Mouse (Mus musculus) heart, postnatal 4 days (tissue): ENCODE data around the gene Gper1. TPM values are rescaled to one million over a fixed set of nuclear protein-coding genes. Genes with fewer than 3 reads are reported as not detected.
A peak's percentile ranks its signal among the peaks of the same experiment; 100 is the strongest.

Experiments used
- DNase-seq: peaks from one replicate; pipeline ENCODE4 v3.0.0; 2021
- total RNA-seq, 2 experiments: library from RNA; stranded (reverse); gene quantifications; 2 replicates each; pipeline ENCODE4 v1.2.3; 2021

The Gper1 gene
- total RNA-seq, 2 experiments from 2014 or later, result 1.8 to 2.3 TPM

GRCm38 (mm10) chr5:139411665-139412314 lies 11.2 kb upstream of the Gper1 start:
- no peak for DNase-seq

GRCm38 (mm10) chr5:139413545-139413944 lies 9.4 kb upstream of the Gper1 start:
- DNase-seq, result no peak

DNA sequence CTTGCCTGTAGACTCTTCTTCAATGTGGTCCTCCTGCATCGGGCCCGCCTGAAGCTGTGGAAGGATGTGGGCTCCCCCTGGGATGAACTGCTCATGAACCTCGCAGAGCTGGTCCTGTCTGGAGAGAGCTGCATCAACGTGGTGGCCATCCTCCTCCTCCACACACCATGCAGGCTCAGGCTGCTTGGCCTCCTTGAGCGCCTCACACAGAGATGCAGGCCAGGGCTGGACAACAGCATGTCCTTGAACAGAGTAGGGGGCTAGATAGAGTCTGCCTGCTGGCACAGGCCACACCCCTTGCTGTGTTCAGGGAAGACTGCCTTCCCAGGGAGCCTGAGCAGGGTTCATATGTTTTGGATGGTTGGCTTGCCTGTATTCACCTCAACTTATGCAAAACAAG lies 8.0 kb upstream of the Gper1 start:
- DNase-seq, result no peak

GRCm38 (mm10) chr5:139416942-139417341 lies 6.0 kb upstream of the Gper1 start:
- DNase-seq, result no peak

DNA sequence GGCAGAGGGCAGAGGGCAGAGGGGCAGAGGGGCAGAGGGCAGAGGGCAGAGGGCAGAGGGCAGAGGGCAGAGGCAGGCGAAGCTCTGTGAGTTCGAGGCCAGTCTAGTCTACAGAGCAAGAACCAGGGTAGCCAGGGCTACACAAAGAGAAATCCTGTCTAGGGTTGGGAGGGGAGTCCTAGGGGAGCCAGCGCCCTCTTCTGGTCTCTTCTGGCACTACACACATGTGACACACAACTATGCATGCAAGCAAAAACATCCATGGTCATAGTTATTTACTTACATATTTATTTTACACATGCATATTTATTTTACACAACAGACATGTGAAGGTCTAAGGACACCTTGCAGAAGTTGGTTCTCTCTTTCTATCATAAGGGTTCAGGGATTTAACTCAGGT lies 5.5 kb upstream of the Gper1 start:
- no peak for DNase-seq

DNA sequence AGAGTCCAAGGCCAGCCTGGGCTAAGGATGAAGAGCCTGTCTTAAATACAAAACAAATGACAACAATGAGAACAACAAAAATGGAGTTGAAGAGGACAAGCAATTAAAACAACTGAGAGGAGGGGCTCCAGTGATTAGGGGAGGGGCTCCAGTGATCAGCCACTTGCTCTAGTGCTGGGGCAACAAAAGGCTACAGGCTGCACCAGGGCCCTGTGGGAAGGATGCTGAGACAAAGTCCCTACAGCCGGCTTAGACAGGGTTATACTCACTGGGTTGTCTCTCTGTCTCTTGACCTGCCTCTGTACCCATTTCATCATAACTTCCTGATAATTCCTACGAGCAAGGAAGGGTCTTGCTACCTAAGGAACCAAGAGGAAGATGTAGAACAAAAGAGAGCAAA lies 4.8 kb upstream of the Gper1 start:
- DNase-seq, result no peak

- no peak for DNase-seq
Observed at GRCm38 (mm10) chr5:139418633-139419032, 4.3 kb upstream of the Gper1 start.

DNA sequence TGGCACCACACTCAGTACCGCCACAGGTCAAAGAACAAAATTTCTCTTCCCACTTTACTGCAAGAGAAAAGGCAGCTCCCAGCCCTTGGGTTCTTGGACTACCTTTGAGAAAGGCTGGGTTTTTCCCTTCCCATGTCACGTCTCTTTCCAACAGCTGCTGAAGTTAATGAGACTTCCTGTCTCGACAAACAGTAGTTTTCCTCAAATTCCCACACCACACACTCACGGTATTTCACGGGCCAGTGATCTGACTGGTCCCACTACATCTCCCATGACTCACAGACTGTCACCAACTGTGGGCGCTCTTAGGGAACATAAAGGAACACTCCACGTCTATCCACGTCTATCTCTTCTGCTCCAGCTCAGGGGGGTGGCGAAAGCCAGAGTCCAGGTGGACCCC lies 2.2 kb downstream of the Gper1 start:
- no peak for DNase-seq

DNA sequence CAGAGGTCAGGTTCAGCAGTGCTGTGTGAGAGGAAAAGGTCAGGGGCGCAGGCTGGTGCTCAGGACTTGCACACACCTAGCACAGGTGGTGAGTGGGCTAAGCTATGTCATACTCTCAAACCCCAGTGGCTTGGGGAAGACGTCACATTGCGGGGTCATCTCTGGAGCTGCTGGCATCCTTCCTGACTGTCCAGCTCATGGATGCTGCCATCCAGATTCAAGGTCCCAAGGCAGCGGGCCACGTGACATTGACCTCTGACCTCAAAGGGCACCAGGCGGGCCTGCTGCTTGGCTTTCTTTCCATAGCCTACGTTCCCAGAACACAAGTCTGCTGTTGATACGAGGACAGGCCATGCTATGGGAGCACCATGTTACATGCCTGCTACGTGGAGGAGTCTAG lies 4.0 kb downstream of the Gper1 start:
- no peak for DNase-seq

DNA sequence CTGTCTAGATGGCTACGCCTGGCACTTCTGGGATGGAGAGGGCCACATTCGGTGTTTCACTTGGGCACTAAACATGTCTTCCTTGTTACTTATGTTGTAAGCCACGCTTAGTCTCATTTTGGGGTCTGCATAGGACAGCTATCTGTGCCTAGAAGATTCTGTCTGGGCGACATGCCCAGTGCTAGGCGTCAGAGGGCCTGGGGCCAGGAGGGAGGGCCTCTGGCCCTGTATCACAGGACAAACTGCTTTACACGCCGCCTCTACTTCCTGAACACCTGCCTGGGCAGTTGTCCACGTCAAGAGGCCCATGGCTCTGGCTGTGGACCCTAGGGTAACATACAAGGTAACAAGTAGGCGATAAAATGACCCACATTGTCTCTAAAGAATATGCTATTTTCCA lies 5.0 kb downstream of the Gper1 start:
- DNase-seq, result peak; percentile 72

DNA sequence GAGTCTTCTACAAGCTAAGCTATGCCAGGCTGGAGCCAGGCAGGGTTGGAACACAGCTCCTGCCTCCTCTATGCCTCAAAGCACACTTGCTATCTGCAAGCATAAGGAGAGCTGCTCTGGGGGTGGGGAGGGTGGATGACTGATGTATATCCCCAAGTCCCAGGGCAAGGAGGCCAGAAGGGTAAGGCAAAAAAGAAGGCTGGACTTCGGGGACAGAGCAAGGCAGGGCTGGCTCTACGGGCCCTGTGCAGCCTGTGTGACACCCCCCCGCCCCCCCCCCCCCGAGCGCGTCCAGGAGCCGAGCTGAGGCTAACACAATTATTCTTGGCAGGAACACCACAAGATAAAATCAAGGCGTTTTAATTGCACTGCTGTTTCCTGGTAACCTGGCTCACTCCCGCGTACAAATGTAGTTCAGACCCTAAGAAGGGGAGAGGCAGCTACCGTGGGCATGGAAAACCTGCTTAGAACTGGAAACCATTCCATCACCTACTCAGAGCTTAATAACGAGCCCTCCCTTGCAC lies 6.9 kb downstream of the Gper1 start:
- DNase-seq, result no peak

- no peak for DNase-seq
Observed at GRCm38 (mm10) chr5:139432333-139432732, 9.4 kb downstream of the Gper1 start.

DNA sequence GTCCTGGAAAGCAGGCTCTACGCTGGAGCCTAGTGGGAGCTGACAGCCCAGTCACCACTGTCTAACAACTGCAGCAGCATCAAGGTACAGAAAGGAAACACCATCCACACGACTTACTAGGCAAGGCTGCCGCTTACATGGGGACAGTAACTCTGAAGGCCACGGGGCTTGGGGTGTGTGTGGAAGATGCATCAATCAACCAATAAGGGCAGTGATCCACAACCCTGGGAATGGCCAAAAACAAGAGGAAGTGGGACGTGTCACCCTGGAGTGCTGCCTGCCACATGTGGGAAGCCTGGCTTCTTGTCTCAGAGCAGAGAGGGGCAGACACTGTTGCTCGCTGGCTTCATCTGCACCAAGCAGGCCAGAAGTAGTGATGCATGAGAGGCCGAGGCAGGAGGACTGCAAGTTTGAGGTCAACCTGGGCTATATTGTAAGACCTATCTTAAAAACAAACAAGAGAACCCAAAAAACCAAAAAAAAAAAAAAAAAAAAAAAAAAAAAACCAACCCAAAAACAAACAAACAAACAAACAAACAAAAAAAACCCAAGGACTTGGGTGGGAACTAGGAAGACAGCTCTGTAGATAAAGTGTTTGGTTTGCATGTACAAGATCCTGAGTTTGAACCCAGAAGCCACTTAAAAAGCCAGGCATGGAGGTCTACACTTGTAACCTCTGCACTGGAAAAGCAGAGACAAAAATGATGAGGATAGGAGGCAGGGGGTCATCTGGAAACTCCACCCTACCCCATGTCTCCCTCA lies 10.0 kb downstream of the Gper1 start:
- no peak for DNase-seq

- DNase-seq, result no peak
Observed at GRCm38 (mm10) chr5:139433842-139434568, 11.1 kb downstream of the Gper1 start.

- DNase-seq, result no peak
Observed at GRCm38 (mm10) chr5:139434940-139435339, 12.0 kb downstream of the Gper1 start.

DNA sequence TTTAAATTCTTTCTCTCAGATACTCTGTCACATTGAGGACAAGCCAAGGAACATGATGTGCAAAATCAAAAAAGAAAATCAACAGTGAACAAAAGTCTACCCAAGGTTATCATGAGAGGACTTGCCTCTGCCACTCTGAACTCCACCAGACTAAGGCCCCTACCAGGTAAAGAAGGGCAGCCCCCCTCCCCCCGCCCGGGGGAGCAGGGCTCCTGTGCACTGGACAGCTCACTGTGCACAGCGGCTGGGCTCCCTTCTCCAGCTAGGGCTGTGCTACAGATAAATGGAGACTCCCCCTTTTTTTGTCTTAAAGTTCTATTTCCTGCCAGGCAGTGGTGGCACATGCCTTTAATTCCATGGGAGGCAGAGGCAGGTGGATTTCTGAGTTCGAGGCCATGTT lies 14.8 kb downstream of the Gper1 start:
- no peak for DNase-seq

GRCm38 (mm10) chr5:139438440-139438839 lies 15.5 kb downstream of the Gper1 start:
- no peak for DNase-seq

DNA sequence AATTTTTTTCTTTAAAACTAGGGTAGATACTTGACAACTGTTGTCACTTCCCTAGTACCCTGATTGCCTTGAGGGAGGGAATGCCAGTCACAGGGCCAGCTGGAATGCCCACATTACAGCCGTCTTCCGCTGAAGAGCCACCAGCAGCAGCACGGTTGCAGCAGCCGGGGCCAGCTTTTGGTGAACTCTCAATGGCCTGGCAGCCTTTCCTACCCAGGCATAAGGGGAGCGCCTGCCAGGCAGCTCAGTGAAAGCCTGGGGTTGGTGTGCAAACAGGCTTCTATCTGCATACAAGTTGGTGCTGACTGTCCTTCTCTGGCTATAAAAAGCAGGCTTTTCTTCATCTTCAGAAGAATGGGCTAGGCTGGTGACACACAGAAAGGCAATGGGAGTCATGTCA lies 17.5 kb downstream of the Gper1 start:
- DNase-seq, result peak; percentile 43

DNA sequence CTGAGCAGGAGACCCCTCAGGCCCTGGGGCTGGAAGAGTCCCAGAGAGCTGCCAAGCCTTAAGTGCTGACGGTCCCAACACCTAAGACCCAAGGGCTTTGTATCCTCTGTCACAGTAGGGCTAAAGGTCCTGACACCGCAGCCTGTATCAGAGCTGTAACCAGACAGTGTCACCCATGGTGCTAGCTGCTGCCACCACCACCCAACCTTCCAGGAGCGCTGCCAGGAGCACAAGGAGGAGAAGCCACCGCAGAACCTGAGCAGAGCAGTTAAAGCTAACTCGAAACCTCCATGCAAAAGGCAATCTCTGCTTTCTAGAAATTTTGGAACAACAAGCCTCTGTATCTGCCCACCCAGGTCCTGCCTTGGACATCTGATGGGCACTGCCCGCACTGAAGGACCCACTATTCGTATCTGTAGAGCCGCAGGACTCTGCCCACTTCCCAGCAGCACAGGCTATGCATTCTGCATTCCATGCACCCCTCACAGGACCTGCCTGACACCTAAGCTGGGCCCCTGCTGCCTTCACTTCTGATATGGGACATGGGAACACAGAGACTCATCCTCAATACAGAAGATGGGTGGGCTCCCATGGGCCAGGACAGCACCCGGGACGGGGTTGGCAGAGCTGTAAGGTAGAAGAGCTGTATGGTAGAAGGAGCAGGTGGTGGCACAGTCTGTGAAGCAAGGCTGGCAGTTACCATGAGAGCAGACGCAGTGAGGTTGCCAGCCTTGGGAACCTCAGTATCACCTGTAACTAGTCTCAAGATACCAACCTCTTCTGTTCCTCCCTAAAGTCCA lies 18.2 kb downstream of the Gper1 start:
- no peak for DNase-seq

DNA sequence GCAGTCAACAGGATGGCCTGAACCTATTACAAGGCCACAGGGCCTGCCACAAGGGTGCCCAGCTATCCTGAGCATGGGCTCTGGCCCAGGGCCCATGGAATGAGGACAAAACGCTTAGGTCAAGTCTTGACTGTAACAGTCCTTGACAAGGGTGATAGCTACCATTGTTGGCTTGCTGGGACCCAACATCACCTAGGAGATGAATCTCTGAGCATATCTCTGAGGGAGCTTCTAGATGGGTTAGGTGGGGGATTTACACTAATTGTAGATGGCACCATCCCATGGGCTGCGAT lies 18.7 kb downstream of the Gper1 start:
- peak; percentile 33 for DNase-seq

GRCm38 (mm10) chr5:139442428-139442827 lies 19.5 kb downstream of the Gper1 start:
- DNase-seq, result no peak

- DNase-seq, result no peak
Observed at GRCm38 (mm10) chr5:139442962-139443361, 20.0 kb downstream of the Gper1 start.

GRCm38 (mm10) chr5:139445258-139445657 lies 22.3 kb downstream of the Gper1 start:
- peak; percentile 55 for DNase-seq
